Mouse (Mus musculus): ENCODE measurements at regions not wholly inside any gene's neighbourhood (a gene's known extent, or its start where the extent isn't known, plus 50 kb on each side); places are given as distances from the start of the nearest gene placed in this dataset.

- no peaks in the 10 kb centered on the region for H3K36me3 ChIP-seq (ENCODE audit: control insufficient read depth, insufficient read depth, low read length)
- peaks cover 10% of the 10 kb centered on the region for H3K4me1 ChIP-seq (ENCODE audit: control insufficient read depth, insufficient read depth, low read length)
- no peaks in the 10 kb centered on the region for H3K9me3 ChIP-seq (ENCODE audit: control insufficient read depth, low read length)
- H3K27me3 ChIP-seq (ENCODE audit: control insufficient read depth, insufficient read depth, low read length) = no peaks in the 10 kb centered on the region
- H3K4me3 ChIP-seq (ENCODE audit: low read depth, low read length) = no peak overlapping the region
- peak overlapping the region; percentile 48; the same call in 1 of the 2 replicates for H3K27ac ChIP-seq (ENCODE audit: low read depth, low read length)
- 22% methylated on average over 4 of the region's 4 CpGs for WGBS
- no peak overlapping the region for H3K4me2 ChIP-seq (ENCODE audit: low read depth, low read length)
- ATAC-seq (ENCODE audit: low read depth) = peak; percentile 87
- no peak overlapping the region for H3K9ac ChIP-seq (replicated peaks; ENCODE audit: low read depth, low read length)
Measured at GRCm38 (mm10) chr12:28055518-28056280, 496.5 kb downstream of the Dcdc2c start.

GRCm38 (mm10) chr12:28054444-28054843, 497.8 kb downstream of the Dcdc2c start:
- no peak for ATAC-seq (ENCODE audit: low read depth)
- H3K27ac ChIP-seq (ENCODE audit: low read depth, low read length) = no peak overlapping the region
- 94% methylated on average over 11 of the region's 11 CpGs for WGBS
- no peak overlapping the region for H3K4me3 ChIP-seq (ENCODE audit: low read depth, low read length)
- no peaks in the 10 kb centered on the region for H3K36me3 ChIP-seq (ENCODE audit: control insufficient read depth, insufficient read depth, low read length)
- no peak overlapping the region for H3K4me2 ChIP-seq (ENCODE audit: low read depth, low read length)
- no peaks in the 10 kb centered on the region for H3K9me3 ChIP-seq (ENCODE audit: control insufficient read depth, low read length)
- no peak overlapping the region for H3K9ac ChIP-seq (replicated peaks; ENCODE audit: low read depth, low read length)
- H3K27me3 ChIP-seq (ENCODE audit: control insufficient read depth, insufficient read depth, low read length) = no peaks in the 10 kb centered on the region
- H3K4me1 ChIP-seq (ENCODE audit: control insufficient read depth, insufficient read depth, low read length) = peaks cover 10% of the 10 kb centered on the region

GRCm38 (mm10) chr12:28047989-28048388, 504.2 kb downstream of the Dcdc2c start:
- 83% methylated on average over 4 of the region's 4 CpGs for WGBS
- no peak overlapping the region for H3K9ac ChIP-seq (replicated peaks; ENCODE audit: low read depth, low read length)
- no peak for ATAC-seq (ENCODE audit: low read depth)
- H3K9me3 ChIP-seq (ENCODE audit: control insufficient read depth, low read length) = no peaks in the 10 kb centered on the region
- no peaks in the 10 kb centered on the region for H3K4me1 ChIP-seq (ENCODE audit: control insufficient read depth, insufficient read depth, low read length)
- H3K27ac ChIP-seq (ENCODE audit: low read depth, low read length) = no peak overlapping the region
- no peak overlapping the region for H3K4me2 ChIP-seq (ENCODE audit: low read depth, low read length)
- no peaks in the 10 kb centered on the region for H3K36me3 ChIP-seq (ENCODE audit: control insufficient read depth, insufficient read depth, low read length)
- H3K4me3 ChIP-seq (ENCODE audit: low read depth, low read length) = no peak overlapping the region
- H3K27me3 ChIP-seq (ENCODE audit: control insufficient read depth, insufficient read depth, low read length) = no peaks in the 10 kb centered on the region

- Histone ChIP-seq H3K27ac (ENCODE audit: low read depth, low read length) (no peak overlapping the region), H3K4me3 (ENCODE audit: low read depth, low read length) (no peak overlapping the region), H3K36me3 (ENCODE audit: control insufficient read depth, insufficient read depth, low read length) (no peaks in the 10 kb centered on the region), H3K4me1 (ENCODE audit: control insufficient read depth, insufficient read depth, low read length) (no peaks in the 10 kb centered on the region), H3K4me2 (ENCODE audit: low read depth, low read length) (no peak overlapping the region), H3K27me3 (ENCODE audit: control insufficient read depth, insufficient read depth, low read length) (no peaks in the 10 kb centered on the region), H3K9ac (replicated peaks; ENCODE audit: low read depth, low read length) (no peak overlapping the region), H3K9me3 (ENCODE audit: control insufficient read depth, low read length) (no peaks in the 10 kb centered on the region)
- WGBS = 81% methylated on average over 7 of the region's 7 CpGs
- ATAC-seq (ENCODE audit: low read depth) = no peak
Measured at GRCm38 (mm10) chr12:28038161-28038911, 513.9 kb downstream of the Dcdc2c start.

GRCm38 (mm10) chr12:27999170-27999569, 553.0 kb downstream of the Dcdc2c start:
- Histone ChIP-seq H3K27me3 (ENCODE audit: control insufficient read depth, insufficient read depth, low read length) (no peaks in the 10 kb centered on the region), H3K9me3 (ENCODE audit: control insufficient read depth, low read length) (no peaks in the 10 kb centered on the region), H3K4me1 (ENCODE audit: control insufficient read depth, insufficient read depth, low read length) (no peaks in the 10 kb centered on the region), H3K27ac (ENCODE audit: low read depth, low read length) (no peak overlapping the region), H3K4me2 (ENCODE audit: low read depth, low read length) (no peak overlapping the region), H3K4me3 (ENCODE audit: low read depth, low read length) (no peak overlapping the region), H3K36me3 (ENCODE audit: control insufficient read depth, insufficient read depth, low read length) (no peaks in the 10 kb centered on the region), H3K9ac (replicated peaks; ENCODE audit: low read depth, low read length) (no peak overlapping the region)
- 84% methylated on average over 2 of the region's 2 CpGs for WGBS
- no peak for ATAC-seq (ENCODE audit: low read depth)

GRCm38 (mm10) chr12:27992152-27992551, 560.0 kb downstream of the Dcdc2c start:
- H3K27me3 ChIP-seq (ENCODE audit: control insufficient read depth, insufficient read depth, low read length) = no peaks in the 10 kb centered on the region
- WGBS = 82% methylated on average over 3 of the region's 3 CpGs
- H3K27ac ChIP-seq (ENCODE audit: low read depth, low read length) = no peak overlapping the region
- no peaks in the 10 kb centered on the region for H3K4me1 ChIP-seq (ENCODE audit: control insufficient read depth, insufficient read depth, low read length)
- no peaks in the 10 kb centered on the region for H3K36me3 ChIP-seq (ENCODE audit: control insufficient read depth, insufficient read depth, low read length)
- no peak overlapping the region for H3K9ac ChIP-seq (replicated peaks; ENCODE audit: low read depth, low read length)
- H3K4me2 ChIP-seq (ENCODE audit: low read depth, low read length) = no peak overlapping the region
- no peaks in the 10 kb centered on the region for H3K9me3 ChIP-seq (ENCODE audit: control insufficient read depth, low read length)
- no peak for ATAC-seq (ENCODE audit: low read depth)
- H3K4me3 ChIP-seq (ENCODE audit: low read depth, low read length) = no peak overlapping the region

- Histone ChIP-seq H3K9ac (replicated peaks; ENCODE audit: low read depth, low read length) (no peak overlapping the region), H3K9me3 (ENCODE audit: control insufficient read depth, low read length) (no peaks in the 10 kb centered on the region), H3K27ac (ENCODE audit: low read depth, low read length) (no peak overlapping the region), H3K4me2 (ENCODE audit: low read depth, low read length) (no peak overlapping the region), H3K36me3 (ENCODE audit: control insufficient read depth, insufficient read depth, low read length) (no peaks in the 10 kb centered on the region), H3K4me3 (ENCODE audit: low read depth, low read length) (no peak overlapping the region), H3K27me3 (ENCODE audit: control insufficient read depth, insufficient read depth, low read length) (no peaks in the 10 kb centered on the region), H3K4me1 (ENCODE audit: control insufficient read depth, insufficient read depth, low read length) (no peaks in the 10 kb centered on the region)
- ATAC-seq (ENCODE audit: low read depth) = no peak
- 91% methylated on average over 3 of the region's 3 CpGs for WGBS
Measured at GRCm38 (mm10) chr12:27984261-27984841, 567.8 kb downstream of the Dcdc2c start.

- Histone ChIP-seq H3K36me3 (ENCODE audit: control insufficient read depth, insufficient read depth, low read length) (no peaks in the 10 kb centered on the region), H3K4me2 (ENCODE audit: low read depth, low read length) (no peak overlapping the region), H3K9ac (replicated peaks; ENCODE audit: low read depth, low read length) (no peak overlapping the region), H3K9me3 (ENCODE audit: control insufficient read depth, low read length) (no peaks in the 10 kb centered on the region), H3K4me3 (ENCODE audit: low read depth, low read length) (no peak overlapping the region), H3K27ac (ENCODE audit: low read depth, low read length) (no peak overlapping the region), H3K27me3 (ENCODE audit: control insufficient read depth, insufficient read depth, low read length) (no peaks in the 10 kb centered on the region), H3K4me1 (ENCODE audit: control insufficient read depth, insufficient read depth, low read length) (peaks cover 4% of the 10 kb centered on the region; the same call in 1 of the 2 replicates)
- peak; percentile 79; the same call in 1 of the 2 replicates for ATAC-seq (ENCODE audit: low read depth)
- 19% methylated on average over 8 of the region's 8 CpGs for WGBS
Measured at GRCm38 (mm10) chr12:27978257-27978931, 573.8 kb downstream of the Dcdc2c start.

Measured in neural tube, embryonic 14.5 days (tissue).